Mouse (Mus musculus): ENCODE data around the gene Uts2r. TPM values are rescaled to one million over a fixed set of nuclear protein-coding genes. Genes with fewer than 3 reads are reported as not detected.
A peak's percentile ranks its signal among the peaks of the same experiment; 100 is the strongest.

The Uts2r gene
- polyA plus RNA-seq, 1 experiment from 2014 or later: 0.73 TPM

DNA sequence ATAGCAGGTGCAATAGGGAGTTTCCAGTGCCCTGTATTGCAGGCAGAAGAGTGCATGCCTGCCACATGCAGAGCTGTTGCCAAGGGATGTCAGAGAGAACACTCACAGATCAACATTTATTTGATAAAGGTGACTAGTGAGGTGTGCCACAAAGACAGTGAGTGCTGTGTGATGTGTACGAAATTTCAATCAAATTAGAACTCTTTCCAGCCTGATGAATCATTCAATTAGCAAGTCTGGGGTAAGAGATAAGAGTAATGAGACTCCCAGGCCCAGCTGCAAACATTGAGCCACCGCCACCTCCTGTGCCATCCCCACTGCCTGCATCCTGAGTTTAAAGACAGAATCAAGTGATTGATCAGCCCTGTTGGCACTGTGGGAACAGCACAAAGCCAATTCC, 32.7 kb downstream of the Uts2r start:
- ATAC-seq: no peak
- no peak overlapping the region for H3K9ac ChIP-seq (ENCODE audit: low read depth, low read length)
- H3K27me3 ChIP-seq (replicated peaks; ENCODE audit: control insufficient read depth, insufficient read depth, low read length): no peaks in the 10 kb centered on the region
- no peak overlapping the region for H3K27ac ChIP-seq (ENCODE audit: low read depth, low read length)
- WGBS: 75% methylated on average over 2 of the region's 2 CpGs
- H3K4me1 ChIP-seq (ENCODE audit: control insufficient read depth, insufficient read depth, low read depth, low read length): no peaks in the 10 kb centered on the region
- no peaks in the 10 kb centered on the region for H3K9me3 ChIP-seq (ENCODE audit: control insufficient read depth, low read length)
- no peak overlapping the region for H3K4me2 ChIP-seq (ENCODE audit: low read length)
- H3K36me3 ChIP-seq (ENCODE audit: control insufficient read depth, insufficient read depth, low read length): peaks cover 6% of the 10 kb centered on the region
- no peak overlapping the region for H3K4me3 ChIP-seq (ENCODE audit: low read length)

DNA sequence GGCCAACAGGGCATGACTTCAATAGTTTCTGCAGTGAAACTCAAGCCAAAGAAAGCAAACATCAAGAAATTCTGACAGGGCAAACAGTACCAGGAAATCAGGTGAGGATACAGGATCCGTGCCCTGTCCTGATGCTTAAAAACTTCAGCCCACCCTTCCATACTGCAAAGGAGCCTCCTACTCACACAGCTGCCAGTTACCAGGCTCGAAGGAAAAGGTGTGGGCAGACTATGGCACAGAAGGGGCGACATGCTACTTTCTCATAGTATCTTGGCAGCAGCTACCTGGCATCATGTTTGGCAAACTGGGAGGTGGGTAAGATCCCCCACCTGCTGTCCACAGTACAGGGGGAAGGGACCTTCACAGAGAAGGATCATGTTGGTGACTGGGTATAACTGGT, 33.3 kb downstream of the Uts2r start:
- H3K4me1 ChIP-seq (ENCODE audit: control insufficient read depth, insufficient read depth, low read depth, low read length): no peaks in the 10 kb centered on the region
- peaks cover 6% of the 10 kb centered on the region for H3K36me3 ChIP-seq (ENCODE audit: control insufficient read depth, insufficient read depth, low read length)
- no peaks in the 10 kb centered on the region for H3K27me3 ChIP-seq (replicated peaks; ENCODE audit: control insufficient read depth, insufficient read depth, low read length)
- WGBS: 79% methylated on average over 3 of the region's 3 CpGs
- no peak for ATAC-seq
- no peak overlapping the region for H3K9ac ChIP-seq (ENCODE audit: low read depth, low read length)
- H3K9me3 ChIP-seq (ENCODE audit: control insufficient read depth, low read length): no peaks in the 10 kb centered on the region
- no peak overlapping the region for H3K27ac ChIP-seq (ENCODE audit: low read depth, low read length)
- no peak overlapping the region for H3K4me2 ChIP-seq (ENCODE audit: low read length)
- H3K4me3 ChIP-seq (ENCODE audit: low read length): no peak overlapping the region

DNA sequence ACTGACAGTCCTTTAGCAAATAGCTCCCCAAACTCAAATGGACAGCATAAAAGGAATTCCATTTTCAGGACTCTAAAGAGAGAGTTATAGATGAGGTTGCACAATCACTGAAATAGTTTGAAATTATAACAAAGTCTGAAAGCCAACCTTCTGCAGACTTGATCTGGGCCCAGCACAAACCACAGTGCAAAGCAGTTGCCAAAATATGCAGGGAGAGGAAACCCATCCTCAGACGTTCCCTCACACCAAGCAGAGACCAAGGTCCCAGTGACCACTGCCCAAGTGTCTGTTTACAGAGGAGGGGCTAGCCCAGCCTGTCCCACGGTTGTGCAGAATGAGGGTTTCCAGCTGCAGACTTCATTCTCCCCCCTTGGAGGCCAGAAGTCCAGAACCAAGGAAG, 38.6 kb downstream of the Uts2r start:
- Histone ChIP-seq H3K4me1 (ENCODE audit: control insufficient read depth, insufficient read depth, low read depth, low read length) (peaks cover 1% of the 10 kb centered on the region; the same call in 1 of the 2 replicates), H3K27ac (ENCODE audit: low read depth, low read length) (no peak overlapping the region), H3K9ac (ENCODE audit: low read depth, low read length) (no peak overlapping the region), H3K9me3 (ENCODE audit: control insufficient read depth, low read length) (no peaks in the 10 kb centered on the region), H3K27me3 (replicated peaks; ENCODE audit: control insufficient read depth, insufficient read depth, low read length) (no peaks in the 10 kb centered on the region), H3K4me3 (ENCODE audit: low read length) (no peak overlapping the region), H3K4me2 (ENCODE audit: low read length) (no peak overlapping the region), H3K36me3 (ENCODE audit: control insufficient read depth, insufficient read depth, low read length) (peaks cover 6% of the 10 kb centered on the region; the same call in 1 of the 2 replicates)
- ATAC-seq: no peak
- 49% methylated on average over 2 of the region's 2 CpGs for WGBS

DNA sequence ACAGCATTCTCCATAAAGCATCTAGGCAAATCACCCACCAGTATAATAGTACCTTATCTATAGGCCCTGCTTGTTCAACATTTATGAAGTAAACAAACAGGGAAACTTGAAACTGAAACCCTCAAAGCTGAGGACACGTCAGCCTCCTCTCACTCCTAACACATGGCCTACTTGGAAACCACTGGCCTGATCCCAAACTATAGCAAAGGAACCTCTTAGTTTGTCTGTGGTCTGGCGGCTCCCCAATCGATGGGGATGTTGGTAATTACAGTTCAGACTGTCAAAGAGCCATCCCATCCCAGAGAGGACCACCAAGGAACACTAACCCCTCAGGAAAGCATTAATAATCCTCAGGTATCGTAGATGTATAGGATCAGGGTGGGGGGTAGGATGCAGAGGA, 39.8 kb downstream of the Uts2r start:
- Histone ChIP-seq H3K27ac (ENCODE audit: low read depth, low read length) (no peak overlapping the region), H3K4me1 (ENCODE audit: control insufficient read depth, insufficient read depth, low read depth, low read length) (peaks cover 3% of the 10 kb centered on the region; the same call in 1 of the 2 replicates), H3K9me3 (ENCODE audit: control insufficient read depth, low read length) (no peaks in the 10 kb centered on the region), H3K4me2 (ENCODE audit: low read length) (no peak overlapping the region), H3K4me3 (ENCODE audit: low read length) (no peak overlapping the region), H3K27me3 (replicated peaks; ENCODE audit: control insufficient read depth, insufficient read depth, low read length) (no peaks in the 10 kb centered on the region), H3K9ac (ENCODE audit: low read depth, low read length) (no peak overlapping the region), H3K36me3 (ENCODE audit: control insufficient read depth, insufficient read depth, low read length) (peaks cover 5% of the 10 kb centered on the region; the same call in 1 of the 2 replicates)
- no peak for ATAC-seq
- 77% methylated on average over 4 of the region's 4 CpGs for WGBS

DNA sequence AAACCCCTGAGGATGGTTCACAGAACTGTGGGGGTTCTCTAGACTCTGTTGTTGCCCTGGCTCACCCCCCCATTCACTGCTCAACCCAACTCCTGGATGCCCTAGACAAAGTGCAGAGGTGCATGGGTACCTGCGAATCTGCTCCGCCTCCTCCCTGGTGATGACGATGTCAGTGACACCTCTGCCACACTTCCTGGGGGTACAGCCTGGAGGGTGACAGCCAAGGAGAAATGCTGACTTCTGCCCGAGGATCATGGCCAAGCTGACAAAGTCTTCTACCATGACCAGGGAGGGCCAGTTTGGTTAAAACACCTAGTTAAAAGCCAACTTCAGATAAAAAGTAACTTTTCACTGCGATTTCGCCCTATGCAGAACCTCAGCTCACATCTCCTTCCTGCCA, 40.7 kb downstream of the Uts2r start:
- H3K4me2 ChIP-seq (ENCODE audit: low read length): no peak overlapping the region
- H3K27ac ChIP-seq (ENCODE audit: low read depth, low read length): no peak overlapping the region
- H3K4me3 ChIP-seq (ENCODE audit: low read length): no peak overlapping the region
- WGBS: 96% methylated on average over 6 of the region's 6 CpGs
- peaks cover 3% of the 10 kb centered on the region; the same call in 1 of the 2 replicates for H3K36me3 ChIP-seq (ENCODE audit: control insufficient read depth, insufficient read depth, low read length)
- H3K9me3 ChIP-seq (ENCODE audit: control insufficient read depth, low read length): no peaks in the 10 kb centered on the region
- no peak for ATAC-seq
- H3K4me1 ChIP-seq (ENCODE audit: control insufficient read depth, insufficient read depth, low read depth, low read length): peaks cover 3% of the 10 kb centered on the region; the same call in 1 of the 2 replicates
- no peaks in the 10 kb centered on the region for H3K27me3 ChIP-seq (replicated peaks; ENCODE audit: control insufficient read depth, insufficient read depth, low read length)
- H3K9ac ChIP-seq (ENCODE audit: low read depth, low read length): no peak overlapping the region

DNA sequence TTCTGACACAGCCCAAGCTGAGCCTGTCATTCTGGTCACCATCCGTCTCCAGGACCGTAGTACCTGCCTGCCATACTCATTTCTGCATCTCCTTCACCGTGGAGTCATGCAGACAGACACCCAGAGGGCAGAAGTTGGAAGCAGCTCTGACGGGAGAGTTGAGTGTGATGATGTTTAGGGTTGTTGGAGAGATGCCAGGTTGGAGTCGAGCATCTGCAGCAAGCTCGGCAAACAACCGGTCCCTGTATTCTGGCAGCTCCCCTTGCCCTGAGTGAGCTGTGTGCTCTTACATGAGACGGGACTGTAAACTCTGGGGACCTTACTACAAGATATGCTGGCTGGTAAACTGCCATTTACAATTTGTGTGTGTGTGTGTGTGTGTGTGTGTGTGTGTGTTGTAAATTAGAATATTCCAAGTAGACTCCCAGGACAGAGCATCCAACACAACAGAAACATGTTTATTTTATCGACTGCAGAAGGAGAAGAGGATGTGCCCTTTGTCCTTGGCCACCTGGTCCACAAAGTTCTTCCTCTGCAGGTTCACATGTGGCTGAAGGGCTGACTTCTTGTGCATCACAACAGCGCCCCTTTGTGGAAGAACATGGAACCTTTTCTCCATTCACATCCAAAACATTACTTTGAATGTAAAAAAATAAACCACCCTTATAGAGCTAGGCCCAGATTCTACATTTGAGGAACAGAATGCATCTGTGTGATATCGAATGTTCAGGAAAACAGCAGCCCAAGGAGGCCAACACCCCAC, 41.5 kb downstream of the Uts2r start:
- 50% methylated on average over 11 of the region's 11 CpGs for whole genome bisulfite sequencing
- no peak for ATAC-seq

DNA sequence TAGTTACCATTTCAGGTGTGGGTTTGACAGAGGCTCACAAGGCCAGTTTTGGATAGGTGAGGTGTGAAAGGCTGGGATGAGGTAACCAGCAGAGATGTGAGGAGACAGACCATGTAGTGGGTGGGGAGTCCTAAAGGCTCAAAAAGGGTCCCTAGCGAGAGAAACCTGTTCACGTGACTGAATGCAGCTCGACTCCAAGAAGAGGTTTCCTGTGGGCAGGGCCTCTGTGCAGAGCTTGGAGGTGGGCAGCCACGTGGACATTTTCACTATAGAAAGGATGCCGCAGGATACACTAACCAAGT, 43.7 kb downstream of the Uts2r start:
- Histone ChIP-seq H3K4me1 (ENCODE audit: control insufficient read depth, insufficient read depth, low read depth, low read length) (peaks cover 3% of the 10 kb centered on the region; the same call in 1 of the 2 replicates), H3K4me2 (ENCODE audit: low read length) (peak overlapping the region; percentile 72), H3K27me3 (replicated peaks; ENCODE audit: control insufficient read depth, insufficient read depth, low read length) (no peaks in the 10 kb centered on the region), H3K9me3 (ENCODE audit: control insufficient read depth, low read length) (no peaks in the 10 kb centered on the region), H3K36me3 (ENCODE audit: control insufficient read depth, insufficient read depth, low read length) (no peaks in the 10 kb centered on the region), H3K9ac (ENCODE audit: low read depth, low read length) (peak overlapping the region; percentile 85), H3K27ac (ENCODE audit: low read depth, low read length) (peak overlapping the region; percentile 93), H3K4me3 (ENCODE audit: low read length) (peak overlapping the region; percentile 81)
- no peak for ATAC-seq
- WGBS: 2% methylated on average over 5 of the region's 5 CpGs

More for the DNA sequence above, 41.5 kb downstream of the Uts2r start:
- H3K27ac ChIP-seq (ENCODE audit: low read depth, low read length): no peak overlapping the region
- no peaks in the 10 kb centered on the region for H3K9me3 ChIP-seq (ENCODE audit: control insufficient read depth, low read length)
- no peaks in the 10 kb centered on the region for H3K36me3 ChIP-seq (ENCODE audit: control insufficient read depth, insufficient read depth, low read length)
- H3K27me3 ChIP-seq (replicated peaks; ENCODE audit: control insufficient read depth, insufficient read depth, low read length): no peaks in the 10 kb centered on the region
- peaks cover 3% of the 10 kb centered on the region; the same call in 1 of the 2 replicates for H3K4me1 ChIP-seq (ENCODE audit: control insufficient read depth, insufficient read depth, low read depth, low read length)
- H3K4me2 ChIP-seq (ENCODE audit: low read length): no peak overlapping the region
- H3K9ac ChIP-seq (ENCODE audit: low read depth, low read length): no peak overlapping the region
- no peak overlapping the region for H3K4me3 ChIP-seq (ENCODE audit: low read length)

DNA sequence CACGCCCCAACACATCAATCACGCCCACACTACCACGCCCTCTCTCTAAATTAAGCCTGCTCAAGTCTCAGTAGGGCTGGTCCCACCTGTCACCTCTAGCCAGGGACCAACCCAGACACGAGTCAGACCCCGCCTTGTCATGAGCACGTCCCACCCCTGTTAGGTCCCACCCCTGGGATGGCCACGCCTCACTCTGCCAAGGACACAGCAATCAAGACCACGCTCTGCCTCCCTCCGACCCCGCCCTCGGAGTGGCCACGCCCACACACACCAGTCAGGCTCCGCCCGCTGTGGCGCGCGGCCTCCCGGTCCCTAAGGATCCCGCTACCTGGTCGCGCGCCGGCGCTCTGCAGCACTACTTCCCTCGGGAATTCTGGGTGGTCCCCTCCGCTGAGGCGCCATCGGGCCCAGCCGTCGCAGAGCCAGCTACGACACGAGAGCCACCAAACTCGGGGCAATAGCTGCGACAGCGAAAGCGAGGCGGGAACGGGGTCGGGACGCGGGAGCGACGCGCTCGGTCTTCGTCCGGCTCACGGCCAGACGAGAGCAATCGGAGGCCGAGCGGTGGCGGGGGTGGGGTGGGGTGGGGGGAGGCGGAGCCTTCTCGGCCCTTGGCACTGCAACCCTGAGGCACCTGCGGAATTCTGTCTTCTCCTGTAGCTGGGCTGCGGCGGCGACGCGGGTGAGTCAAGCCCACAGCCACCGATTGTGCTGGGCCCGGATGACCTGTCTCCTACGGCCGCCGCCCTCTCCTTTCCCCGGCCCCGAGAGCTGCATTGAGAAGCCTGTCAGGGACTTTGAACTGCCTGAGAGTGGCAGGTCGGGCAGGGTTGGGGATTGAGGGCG, 44.3 kb downstream of the Uts2r start, which contains the start of the genes Hexdc and Ogfod3:
Gene Hexdc (plus strand): TSS at position 273 of the 846 bp plus-strand sequence.
Gene Ogfod3 (minus strand): TSS at position 551 of the 846 bp plus-strand sequence.
- Histone ChIP-seq H3K4me2 (ENCODE audit: low read length) (peak within 1 kb of the TSS; percentile 72), H3K9me3 (ENCODE audit: control insufficient read depth, low read length) (no peaks in the 10 kb centered on the region)
- WGBS: under 1% methylated on average over 69 of the region's 70 CpGs

More for the DNA sequence above, 44.3 kb downstream of the Uts2r start, which contains the start of the genes Hexdc and Ogfod3:
- Histone ChIP-seq H3K36me3 (ENCODE audit: control insufficient read depth, insufficient read depth, low read length) (no peaks in the 10 kb centered on the region), H3K4me3 (ENCODE audit: low read length) (peak within 1 kb of the TSS; percentile 81), H3K4me1 (ENCODE audit: control insufficient read depth, insufficient read depth, low read depth, low read length) (peaks cover 3% of the 10 kb centered on the region; the same call in 1 of the 2 replicates), H3K9ac (ENCODE audit: low read depth, low read length) (peak within 1 kb of the TSS; percentile 85), H3K27ac (ENCODE audit: low read depth, low read length) (peak within 1 kb of the TSS; percentile 93), H3K27me3 (replicated peaks; ENCODE audit: control insufficient read depth, insufficient read depth, low read length) (no peaks in the 10 kb centered on the region)
- peak; percentile 98 for ATAC-seq

Data from hindbrain, embryonic 16.5 days (tissue).